Mouse (Mus musculus): ENCODE measurements around the gene Triobp.

DNA sequence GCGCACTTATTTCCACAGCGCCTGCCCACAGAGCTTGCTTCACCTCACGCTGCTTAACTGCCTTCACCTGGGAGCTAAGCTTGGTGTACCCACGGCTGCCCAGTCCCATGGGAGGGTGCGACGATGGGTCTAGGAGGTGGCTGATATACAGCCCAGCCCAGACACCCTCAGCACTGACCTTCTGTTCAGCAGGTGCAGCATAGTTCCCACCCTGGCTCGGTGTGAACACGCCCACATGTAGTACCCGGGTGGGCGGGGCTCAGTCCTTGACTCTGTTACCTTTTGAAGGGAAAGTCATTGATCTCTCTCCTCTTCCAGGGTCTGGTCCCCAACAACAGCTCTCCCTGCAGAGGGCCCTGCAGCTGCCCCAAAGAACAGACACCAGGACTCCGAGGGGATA lies 12.0 kb downstream of the Triobp start:
- no peak for TF ChIP-seq ZC3H11A (IDR thresholded peaks at IDR 0.05; ENCODE audit: borderline replicate concordance, low read depth, low read length)
- no peak for TF ChIP-seq ZNF384 (IDR thresholded peaks at IDR 0.05; ENCODE audit: low read depth, low read length)
- no peak for TF ChIP-seq HCFC1 (IDR thresholded peaks at IDR 0.05; ENCODE audit: borderline replicate concordance, insufficient read depth, low read length)
- TF ChIP-seq CHD2 (IDR thresholded peaks at IDR 0.05; ENCODE audit: low read depth, low read length), result no peak
- no peak for TF ChIP-seq MAFK (IDR thresholded peaks at IDR 0.05; ENCODE audit: insufficient read depth, low read depth, low read length)

Data from ES-E14 (cell line).